Mouse (Mus musculus): Measurements from ENCODE around the gene Mgat3.

Gene Mgat3

DNA sequence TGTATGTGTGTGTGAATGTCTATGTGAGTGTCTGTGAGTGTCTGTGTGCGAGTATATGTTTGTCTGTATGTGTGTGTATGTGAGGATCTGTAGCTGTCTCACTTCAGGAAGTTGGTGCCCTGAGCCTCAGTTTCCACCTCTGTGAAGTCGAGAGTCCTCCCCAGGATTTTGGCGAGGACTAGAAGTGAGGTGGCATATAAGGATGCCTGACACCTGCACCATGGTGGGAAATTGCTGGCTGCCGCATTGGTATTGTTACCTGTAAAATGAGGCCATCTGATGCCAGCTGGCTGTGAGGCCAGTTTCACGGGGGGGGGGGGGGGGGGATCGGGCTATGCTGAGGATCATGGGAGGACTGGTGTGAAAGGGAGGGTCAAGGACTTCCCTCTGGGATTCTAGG lies 2.2 kb downstream of the Mgat3 start:
- no peak for DNase-seq (ENCODE audit: low spot score in 2 of 2)

DNA sequence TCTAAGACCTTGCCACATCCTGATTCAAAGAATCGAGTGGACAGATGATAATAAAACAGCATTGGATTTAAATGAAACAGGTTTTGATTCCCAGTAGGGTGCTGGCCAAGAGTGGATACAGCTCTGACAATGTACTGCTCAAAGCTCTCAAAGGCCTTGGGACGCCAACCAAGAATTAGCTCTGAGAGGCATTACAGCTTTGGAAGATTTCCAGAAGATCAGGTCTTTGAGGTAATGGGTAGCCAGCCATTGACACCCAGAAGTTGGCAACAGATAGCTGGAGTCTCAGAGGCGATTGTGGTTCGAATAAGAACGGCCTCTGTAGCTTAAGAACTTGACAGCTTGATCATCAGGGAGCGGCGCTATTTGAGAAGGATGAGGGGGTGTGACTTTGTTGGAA lies 8.0 kb downstream of the Mgat3 start:
- no peak for DNase-seq (ENCODE audit: low spot score in 2 of 2)

DNA sequence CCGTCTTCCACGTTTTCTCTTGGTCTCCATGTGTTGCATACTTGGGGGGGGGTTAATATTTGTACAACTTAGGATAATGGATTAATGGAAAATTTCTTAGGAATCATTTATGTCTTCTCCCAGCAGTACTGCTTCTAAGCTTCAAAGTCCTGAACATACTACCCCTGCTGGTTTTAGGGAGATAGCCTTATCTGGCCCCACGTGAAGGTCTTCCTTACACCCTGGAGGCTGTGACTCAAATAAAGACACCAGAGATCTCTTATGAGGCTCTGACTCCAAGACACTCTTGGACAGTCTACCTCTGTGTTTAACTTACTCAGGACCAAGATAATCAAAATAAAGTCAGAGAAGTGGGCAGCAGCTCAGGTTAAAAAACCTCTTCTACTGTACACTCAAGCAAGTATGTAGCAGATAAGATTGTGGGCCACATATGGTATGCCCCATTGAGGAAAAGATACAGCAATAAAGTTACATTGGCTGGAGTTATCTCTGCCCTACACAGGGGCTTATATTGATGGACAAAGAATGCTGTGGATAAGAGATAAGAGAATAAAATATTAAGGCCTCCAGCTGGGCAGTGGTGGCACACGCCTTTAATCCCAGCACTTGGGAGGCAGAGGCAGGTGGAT lies 8.7 kb downstream of the Mgat3 start:
- no peak for DNase-seq (ENCODE audit: low spot score in 2 of 2)

DNA sequence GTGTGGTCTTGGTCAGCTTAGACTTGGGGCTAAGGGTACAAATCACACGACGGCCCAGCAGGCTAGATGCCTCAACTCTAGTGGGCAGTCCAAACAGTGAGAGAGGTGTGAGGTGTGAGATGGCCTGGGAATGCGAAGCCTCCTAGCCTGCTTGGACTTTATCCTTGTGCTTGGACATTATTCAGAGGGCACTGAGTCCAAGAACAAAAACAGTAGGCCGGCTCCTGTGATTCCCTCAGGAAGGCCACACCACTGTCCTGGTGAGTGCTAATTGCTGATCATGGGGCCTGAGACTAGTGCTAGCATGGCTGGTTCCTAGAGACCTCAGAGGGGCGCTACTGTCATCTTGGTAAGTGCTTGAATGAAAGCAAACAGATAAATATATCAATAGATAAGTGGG lies 15.4 kb downstream of the Mgat3 start:
- no peak for DNase-seq (ENCODE audit: low spot score in 2 of 2)

DNA sequence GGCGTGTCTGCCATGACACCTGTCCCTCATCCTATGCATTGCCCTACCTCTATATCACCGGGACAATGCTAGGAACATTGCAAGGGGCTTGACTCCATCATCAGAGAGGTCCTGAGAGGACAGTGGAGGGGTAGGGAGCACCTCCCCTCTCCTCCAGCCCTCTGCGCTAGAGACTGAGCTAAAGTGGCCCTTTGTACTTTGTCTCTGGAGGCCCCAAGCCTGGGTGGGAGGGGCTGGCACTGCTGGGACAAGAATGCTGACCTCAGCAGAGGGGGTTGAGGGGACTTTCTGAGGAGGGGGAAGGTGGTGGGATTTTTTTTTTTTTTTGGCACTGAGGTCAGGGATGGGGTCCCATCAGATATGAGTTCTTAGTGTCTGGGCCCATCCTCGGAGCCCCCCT lies 16.6 kb downstream of the Mgat3 start:
- DNase-seq (ENCODE audit: low spot score in 2 of 2) = no peak

DNA sequence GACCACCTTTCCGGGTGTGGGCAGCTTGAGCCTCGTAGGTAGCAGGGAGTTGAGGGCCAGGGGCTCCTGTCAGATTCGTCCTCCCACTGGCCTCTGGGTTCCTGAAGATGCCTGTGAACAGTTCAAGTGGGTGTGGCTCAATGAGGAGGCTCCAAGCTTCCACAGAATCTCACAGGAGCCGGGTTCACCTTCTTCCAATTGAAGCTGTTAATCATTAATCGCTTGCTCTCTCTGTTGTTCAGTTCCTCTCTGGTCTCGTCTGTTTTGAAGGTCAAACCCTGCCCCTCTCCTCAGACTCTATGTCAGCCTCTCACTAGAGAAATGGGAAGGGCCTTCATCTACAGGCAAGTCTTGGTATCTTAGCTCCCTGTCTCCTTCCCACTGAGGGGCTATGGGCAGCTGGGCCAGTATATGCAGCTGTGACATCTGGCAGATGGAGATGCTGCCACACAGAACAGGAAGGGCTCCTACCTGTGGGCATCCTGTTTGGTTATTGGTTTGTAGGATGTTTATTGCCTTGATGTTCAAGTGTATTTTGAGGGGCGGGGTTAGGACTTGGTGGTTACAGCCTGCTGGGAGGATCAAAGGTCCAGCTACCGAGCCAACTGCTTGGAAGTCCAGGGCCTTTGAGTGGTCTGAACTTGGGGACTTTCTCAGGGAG lies 18.2 kb downstream of the Mgat3 start:
- DNase-seq (ENCODE audit: low spot score in 2 of 2) = no peak

DNA sequence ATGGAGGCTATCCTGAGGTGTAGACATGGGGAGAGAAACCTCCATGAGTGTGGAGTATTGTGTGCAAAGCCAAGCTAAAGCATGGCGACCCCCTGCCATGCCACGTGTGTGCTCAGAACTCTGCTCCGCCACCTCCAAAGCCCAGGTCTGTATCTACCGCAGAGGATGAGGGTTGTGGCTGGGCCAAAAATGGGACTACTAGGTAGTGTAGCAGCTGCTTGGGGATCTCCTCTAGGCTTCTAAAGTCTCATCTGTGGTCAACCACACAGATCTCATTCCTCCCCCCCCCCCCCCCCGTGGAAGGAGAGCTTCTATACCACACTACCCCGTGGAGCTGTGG lies 18.7 kb downstream of the Mgat3 start:
- no peak for DNase-seq (ENCODE audit: low spot score in 2 of 2)

DNA sequence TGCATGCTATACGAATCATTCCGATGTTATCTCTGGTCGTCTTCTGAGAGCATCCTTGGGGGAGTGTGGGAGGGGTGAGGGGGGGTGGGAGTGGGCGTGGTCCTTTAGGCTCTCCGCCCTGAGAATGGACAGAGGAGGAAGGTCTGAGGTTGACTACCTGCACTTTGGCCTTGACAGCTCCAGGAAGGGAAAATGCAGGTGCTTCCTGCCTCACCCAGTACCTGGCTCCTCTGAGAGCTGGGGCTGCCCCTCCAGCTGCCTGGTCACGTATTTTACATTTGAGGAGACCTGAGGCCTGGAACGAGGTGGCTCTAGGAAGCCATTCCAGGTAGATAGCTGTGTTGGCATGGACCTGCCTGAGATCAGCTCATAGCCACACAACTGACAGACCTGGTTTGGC lies 19.3 kb downstream of the Mgat3 start:
- no peak for DNase-seq (ENCODE audit: low spot score in 2 of 2)

DNA sequence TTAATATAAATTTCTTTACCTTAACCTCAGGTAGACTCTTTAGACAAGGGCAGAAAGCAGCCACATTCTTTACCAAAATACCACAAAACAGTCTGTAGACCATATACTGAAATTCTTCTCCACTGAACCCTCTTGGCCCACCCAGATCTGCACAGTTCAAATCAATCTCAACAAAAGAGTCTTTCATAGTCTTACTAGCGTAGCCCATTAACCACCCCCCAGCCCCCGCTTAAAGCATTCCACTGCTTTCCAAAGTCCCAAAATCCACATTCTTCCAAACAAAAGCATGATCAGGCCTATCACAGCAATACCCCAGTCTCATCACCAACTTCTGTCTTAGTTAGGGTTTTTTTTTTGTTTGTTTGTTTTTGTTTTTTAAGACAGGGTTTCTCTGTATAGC lies 26.0 kb downstream of the Mgat3 start:
- no peak for DNase-seq (ENCODE audit: low spot score in 2 of 2)

DNA sequence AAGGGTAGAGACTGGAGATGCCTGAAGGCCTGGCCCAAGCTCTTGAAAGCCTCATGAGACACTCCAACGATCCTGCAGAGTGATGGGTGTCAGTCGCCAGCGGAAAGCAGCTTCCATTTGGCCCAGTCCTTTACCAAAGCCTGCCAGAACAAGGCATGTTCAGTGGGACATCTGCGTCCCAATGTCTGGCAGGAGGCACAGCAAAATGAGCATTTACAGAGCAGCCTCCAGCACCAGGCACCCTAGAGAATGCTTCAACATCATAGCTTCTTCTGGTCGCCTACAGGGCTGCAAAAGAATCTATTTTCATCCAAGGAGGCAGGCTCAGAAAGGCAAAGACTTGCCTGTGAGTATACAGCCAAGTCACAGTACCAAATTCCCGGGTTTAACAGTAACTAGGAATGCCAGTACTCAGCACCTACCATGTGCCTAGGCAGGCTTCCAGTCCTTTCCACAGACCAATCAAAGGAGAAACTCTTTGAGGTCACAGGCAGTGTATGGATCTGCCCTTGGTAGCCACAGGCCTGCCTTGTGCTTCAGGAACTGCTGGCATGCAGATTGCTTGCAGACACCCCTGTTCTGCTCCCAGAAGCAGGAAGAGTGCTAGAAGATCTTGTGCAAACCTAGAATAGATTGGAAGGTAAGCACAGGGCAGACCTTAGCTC lies 28.7 kb downstream of the Mgat3 start:
- no peak for DNase-seq (ENCODE audit: low spot score in 2 of 2)

DNA sequence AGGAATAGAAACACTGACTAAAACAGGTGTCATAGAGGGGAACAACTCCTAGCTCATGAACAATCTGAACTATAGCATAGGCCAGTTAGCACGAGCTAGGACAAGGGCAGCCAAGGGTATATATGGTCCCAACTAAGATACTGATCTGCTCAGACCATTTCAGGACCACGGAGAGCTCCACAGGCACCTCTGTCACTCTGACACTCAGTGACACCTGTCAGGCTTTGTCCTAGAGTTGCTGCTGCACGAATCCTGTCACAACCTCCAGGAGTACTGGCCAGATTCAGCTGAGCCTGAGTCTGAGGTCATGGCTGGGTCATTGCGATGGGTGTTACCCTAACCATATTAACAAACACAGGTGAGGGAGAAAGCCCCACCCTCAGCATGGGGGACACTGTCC lies 29.9 kb downstream of the Mgat3 start:
- no peak for DNase-seq (ENCODE audit: low spot score in 2 of 2)

DNA sequence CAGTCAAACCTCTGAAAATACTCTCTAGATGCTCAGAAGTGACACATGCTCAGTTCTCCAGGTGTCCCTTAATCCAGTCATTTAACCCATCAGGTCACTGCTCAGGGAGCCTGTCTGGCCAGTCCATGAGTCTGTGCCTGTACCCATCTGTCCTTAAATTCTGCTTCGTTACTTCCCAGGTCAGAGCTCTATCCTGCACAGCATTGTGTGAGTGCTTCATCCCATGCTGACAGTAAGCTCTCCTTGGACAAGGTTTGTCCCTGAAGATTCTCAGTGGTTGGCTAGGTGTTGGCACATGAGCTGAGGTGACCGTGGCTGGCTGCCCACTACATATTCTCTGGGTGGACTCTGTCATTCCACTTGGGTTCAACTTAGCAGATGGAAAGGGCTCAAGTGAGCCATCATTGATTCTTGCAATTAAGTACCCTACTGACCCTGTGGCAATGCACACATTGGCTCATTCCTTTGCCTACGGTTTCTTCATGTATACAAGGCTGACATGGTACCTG lies 32.6 kb downstream of the Mgat3 start:
- no peak for DNase-seq (ENCODE audit: low spot score in 2 of 2)

DNA sequence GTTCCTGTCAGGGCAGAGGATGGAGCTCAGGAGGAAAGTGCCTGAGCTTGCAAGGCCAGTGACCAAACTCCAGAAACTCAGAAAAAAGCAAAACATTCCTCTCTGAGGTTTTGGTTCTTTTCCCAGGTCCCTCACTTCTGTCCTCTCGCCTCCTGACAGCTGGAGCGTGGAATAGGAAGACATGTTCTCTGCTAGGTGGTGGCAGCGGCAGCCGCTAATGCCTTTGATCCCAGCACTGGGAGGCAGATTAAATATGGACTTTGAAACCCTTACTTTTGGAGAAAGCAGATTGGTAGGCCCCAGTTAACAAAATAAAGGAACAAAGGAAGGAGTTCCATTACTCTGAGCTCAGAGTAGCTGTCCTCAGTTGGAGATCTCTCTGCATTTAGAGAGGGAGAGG lies 34.9 kb downstream of the Mgat3 start:
- no peak for DNase-seq (ENCODE audit: low spot score in 2 of 2)

DNA sequence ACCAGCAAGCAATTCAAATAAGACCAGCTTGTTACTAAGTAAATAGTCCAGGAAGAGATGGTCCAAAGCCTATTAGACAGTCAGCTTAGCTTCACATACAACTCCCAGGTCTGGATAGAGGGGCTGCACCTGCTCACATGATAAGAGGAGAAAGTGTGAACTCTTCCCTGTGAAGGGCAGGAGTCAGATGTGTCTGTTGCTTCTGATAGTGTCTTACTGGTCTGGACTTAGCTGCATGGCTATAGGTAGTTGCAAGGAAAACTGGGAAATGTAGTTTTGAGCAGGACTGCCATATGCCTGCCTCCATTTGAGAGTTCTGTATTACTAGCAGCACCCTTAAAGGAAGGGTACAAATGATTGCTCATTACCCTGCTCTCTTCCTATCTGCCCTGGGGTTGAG lies 40.2 kb downstream of the Mgat3 start:
- no peak for DNase-seq (ENCODE audit: low spot score in 2 of 2)

DNA sequence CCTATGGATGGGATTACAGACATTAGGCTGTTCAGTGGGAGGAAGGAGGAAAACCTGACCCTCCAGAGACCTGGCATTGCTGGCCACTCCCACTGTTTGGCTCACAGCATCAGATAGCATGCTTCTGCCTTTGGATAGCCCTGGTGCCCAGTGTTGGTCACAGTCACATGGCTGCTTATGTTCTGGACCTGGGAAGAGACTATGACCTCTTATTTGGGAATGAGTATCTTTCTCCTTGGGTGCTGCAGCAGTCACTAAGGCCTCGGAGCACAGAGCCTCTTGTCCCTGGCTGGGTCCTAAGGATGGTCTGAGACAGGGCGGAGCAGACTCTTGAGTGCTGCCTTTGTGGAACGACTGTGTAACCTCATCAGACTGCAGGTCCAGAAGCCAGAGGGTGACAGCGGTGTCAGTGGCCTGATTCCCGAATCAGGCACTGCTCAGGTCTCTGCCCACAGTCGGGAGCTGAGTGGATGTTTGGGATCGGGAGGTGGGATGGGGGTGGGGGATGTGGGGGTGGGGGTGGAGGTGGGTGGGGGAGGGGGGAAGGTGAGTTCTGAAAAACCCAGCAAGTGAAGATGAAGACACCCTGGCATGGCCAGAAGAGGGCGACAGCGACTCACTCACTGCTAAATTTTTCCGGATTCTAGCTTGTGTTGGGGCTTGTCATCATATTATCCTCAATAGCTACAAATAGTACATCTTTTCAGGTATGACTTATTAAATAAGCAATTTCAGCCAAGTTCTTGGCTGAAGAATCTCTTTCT lies 42.4 kb downstream of the Mgat3 start:
- DNase-seq (ENCODE audit: low spot score in 2 of 2) = peak in 1 of 2 experiments; percentile 29

DNA sequence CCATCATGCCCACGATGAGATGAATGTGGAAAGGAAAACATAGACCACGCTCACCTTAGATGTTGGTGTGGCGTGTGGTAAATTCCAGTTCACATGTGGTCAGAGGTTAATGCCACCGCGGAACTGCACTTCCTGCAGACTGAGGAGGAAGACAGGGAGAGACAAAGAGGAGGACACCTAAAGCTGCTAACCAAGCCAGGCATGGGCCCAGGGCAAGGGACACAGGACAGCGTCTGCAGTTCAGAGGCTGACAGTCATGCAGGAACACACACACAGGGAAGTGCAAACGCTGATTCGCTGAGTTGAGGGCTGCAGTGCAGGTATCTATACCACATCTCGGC lies 42.9 kb downstream of the Mgat3 start:
- DNase-seq (ENCODE audit: low spot score in 2 of 2) = no peak

DNA sequence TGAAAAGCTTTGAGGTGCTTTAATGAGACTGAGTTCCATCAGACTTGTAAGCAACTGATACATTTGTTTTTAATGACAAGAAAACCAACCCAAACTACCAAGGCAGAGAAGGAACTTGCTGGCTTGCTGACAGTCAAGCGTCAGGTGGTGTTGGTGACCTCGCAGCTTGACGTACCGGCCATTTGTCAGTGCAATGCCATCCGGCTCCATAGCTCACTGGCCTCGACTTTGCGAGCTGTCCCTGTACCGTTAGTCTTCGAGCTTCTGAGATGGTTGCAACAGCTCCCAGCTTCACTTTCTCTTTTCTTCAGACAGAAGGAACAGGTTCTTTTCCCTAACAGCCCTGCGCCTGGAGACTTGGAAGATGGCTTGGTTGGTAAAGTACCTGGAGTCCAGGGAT lies 44.0 kb downstream of the Mgat3 start:
- no peak for DNase-seq (ENCODE audit: low spot score in 2 of 2)

DNA sequence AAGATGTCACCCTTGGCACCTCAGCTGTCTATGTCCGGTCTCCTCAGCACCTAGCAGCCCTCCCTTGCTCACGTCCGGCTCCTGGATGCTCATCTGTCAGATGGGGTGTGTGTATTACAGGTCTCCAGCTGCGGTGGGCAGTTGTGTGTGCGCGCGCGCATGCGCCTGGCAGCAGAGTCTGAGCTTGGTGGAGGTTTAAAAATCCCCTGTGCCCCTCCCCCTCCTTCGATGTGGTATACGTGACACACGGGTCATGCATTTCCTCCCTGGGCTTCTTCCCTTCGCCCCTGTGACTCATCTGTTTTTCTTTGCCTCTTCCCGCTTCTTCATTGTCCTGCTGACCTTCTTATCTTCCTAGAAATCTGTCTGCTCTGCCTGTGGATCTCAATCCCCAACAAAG lies 45.7 kb downstream of the Mgat3 start:
- no peak for DNase-seq (ENCODE audit: low spot score in 2 of 2)

DNA sequence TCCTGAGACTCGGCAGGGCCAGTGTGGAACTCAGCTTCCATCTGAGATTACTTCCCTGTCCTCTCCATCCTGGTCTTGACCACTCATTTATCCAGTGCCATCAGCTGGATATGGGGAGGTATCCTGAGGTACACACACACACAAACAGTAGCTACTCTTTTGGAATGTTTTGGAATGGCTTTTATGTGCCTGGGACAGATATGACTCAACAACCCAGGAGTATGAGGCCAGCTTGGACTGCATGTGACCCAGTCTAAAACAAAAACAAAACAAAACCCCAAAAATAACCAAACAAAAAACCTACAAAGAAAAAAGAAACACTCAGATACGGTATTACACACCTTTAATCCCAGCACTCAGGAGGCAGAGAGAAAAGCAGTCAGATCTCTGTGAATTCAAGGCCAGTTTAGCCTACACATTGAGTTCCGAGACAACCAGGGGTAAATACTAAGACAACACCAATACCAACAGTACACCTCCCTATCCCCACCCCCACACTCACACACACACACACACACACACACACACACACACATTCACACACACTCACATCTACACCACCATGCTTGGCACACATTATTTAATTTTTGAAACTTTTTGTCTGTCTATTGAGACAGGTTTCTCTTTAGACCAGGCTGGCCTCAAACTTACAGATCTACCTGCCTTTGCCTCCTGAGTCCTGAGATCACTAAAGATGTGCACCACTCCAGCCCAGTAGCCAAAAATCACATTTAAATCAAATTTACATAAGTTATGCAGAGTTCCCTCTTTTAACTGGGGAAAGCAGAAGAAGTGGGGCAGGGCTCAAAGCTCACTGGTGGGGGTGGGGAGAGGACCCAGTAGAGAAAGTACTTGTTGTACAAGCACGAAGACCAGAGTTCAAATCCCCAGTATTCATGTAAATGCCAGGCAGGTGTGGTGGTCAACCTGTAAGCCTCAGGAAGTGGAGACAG lies 46.5 kb downstream of the Mgat3 start:
- DNase-seq (ENCODE audit: low spot score in 2 of 2) = no peak

DNA sequence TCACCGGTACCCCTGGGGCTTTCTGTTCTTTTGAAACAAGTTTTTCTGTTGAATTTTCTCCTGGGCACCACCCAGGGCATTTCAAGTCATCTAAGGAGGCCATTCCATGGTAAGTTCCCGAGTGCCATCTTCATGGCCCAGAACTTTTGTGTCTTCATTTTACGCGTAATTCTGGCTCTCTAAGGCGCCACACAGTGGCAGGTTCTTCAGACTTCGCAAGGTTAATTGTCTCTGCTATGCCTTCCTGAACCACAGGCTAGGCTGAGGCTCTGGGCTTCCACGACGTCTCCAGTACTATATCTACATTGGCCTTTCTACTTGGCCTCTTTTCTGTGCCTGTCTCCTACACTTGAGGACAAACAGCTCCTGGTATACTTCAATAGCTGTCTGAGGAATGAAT lies 47.5 kb downstream of the Mgat3 start:
- no peak for DNase-seq (ENCODE audit: low spot score in 2 of 2)

DNA sequence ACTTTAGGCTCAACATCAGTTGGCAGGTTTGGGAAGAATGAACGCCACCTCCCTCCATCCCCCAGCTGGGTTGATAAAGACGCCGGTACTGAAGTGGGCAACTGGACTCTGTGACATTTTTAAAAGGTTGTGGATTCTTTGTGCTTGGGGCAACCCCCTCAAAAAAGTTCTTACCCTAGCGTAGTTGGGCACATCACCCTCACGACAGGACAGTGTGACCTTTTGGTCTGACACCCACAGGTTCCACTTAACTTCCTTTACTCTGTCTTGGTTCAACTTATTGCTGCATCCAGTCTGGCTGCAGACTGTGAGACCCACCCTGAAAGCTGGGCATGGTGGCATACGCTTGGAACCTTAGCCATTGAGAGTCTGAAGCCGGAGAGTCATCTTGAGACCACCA lies 50.2 kb downstream of the Mgat3 start:
- DNase-seq (ENCODE audit: low spot score in 2 of 2) = no peak

DNA sequence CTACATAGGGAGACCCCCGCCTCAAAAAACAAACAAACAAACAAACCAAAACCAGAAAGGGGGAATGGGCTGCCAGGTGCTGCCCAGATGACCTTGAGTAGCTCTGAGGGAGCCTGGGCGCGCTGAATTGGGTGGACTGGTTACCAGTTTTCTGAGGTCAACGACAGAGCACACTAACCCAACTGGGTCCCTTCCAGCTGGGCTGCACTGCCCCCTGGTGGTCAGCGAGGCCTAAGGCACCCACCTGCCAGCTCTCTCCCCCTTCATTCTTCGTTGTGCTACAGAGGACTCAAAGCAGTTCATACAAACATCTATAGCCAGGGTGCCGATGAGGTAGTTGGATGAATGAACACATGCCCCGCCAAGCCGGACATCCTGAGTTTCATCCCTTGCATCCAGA lies 51.7 kb downstream of the Mgat3 start:
- peak; percentile 71 to 81 for DNase-seq (ENCODE audit: low spot score in 2 of 2)

Measured in cerebellum, postnatal 4 days (tissue).